Mouse (Mus musculus) neural tube, embryonic 14.5 days (tissue): ENCODE measurements around the gene Asb17. TPM values are rescaled to one million over a fixed set of nuclear protein-coding genes. Genes with fewer than 3 reads are reported as not detected.
A peak's percentile ranks its signal among the peaks of the same experiment; 100 is the strongest.

Source experiments
- ATAC-seq: fragments of 200-750 bp; cut with Nextera tagmentation; 2 replicates; pipeline ENCODE4 v1.8.0; 2017; ENCODE audit warnings: low read depth, mild to moderate bottlenecking, moderate TSS enrichment, moderate library complexity
- H3K27ac ChIP-seq: fragments of 300-500 bp; sonication (generic); 2 replicates; pipeline ENCODE4 v1.5.1; 2014; ENCODE audit warnings: low read depth, mild to moderate bottlenecking, control low read depth, low read length, moderate library complexity, mixed read lengths
- H3K27me3 ChIP-seq: fragments of 300-500 bp; sonication (generic); 2 replicates; pipeline ENCODE4 v1.6.1; 2014; ENCODE audit warnings: low read length; ENCODE audit not compliant: control insufficient read depth, insufficient read depth
- H3K36me3 ChIP-seq: fragments of 300-500 bp; sonication (generic); 2 replicates; pipeline ENCODE4 v1.6.1; 2014; ENCODE audit warnings: low read length, mixed read lengths; ENCODE audit not compliant: control insufficient read depth, insufficient read depth
- H3K4me1 ChIP-seq: fragments of 300-500 bp; sonication (generic); 2 replicates; pipeline ENCODE4 v1.6.1; 2014; ENCODE audit warnings: low read length; ENCODE audit not compliant: control insufficient read depth, insufficient read depth
- H3K4me2 ChIP-seq: fragments of 300-500 bp; sonication (generic); 2 replicates; pipeline ENCODE4 v1.6.1; 2014; ENCODE audit warnings: mild to moderate bottlenecking, low read depth, low read length, control low read depth
- H3K4me3 ChIP-seq: fragments of 300-500 bp; sonication (generic); 2 replicates; pipeline ENCODE4 v1.5.1; 2014; ENCODE audit warnings: low read depth, low read length, control low read depth, mixed read lengths
- H3K9ac ChIP-seq: fragments of 300-500 bp; sonication (generic); replicated peaks from 2 replicates; pipeline ENCODE4 v1.6.1; 2014; ENCODE audit warnings: low read depth, mild to moderate bottlenecking, control low read depth, low read length, mixed read lengths
- H3K9me3 ChIP-seq: fragments of 300-500 bp; sonication (generic); 2 replicates; pipeline ENCODE4 v1.6.1; 2016; ENCODE audit warnings: low read length; ENCODE audit not compliant: control insufficient read depth
- WGBS: fragments of 180-500 bp; shearing (Covaris S2); extraction: QIAGEN DNeasy Blood & Tissue Kit; methylation state at CpG from one replicate; pipeline ENCODE4 v1.1.7; 2014; 5-methylcytosine and 5-hydroxymethylcytosine counted together
- polyA plus RNA-seq: library from polyadenylated mRNA; unstranded; fragments of >200 nt; fragmentation: Nextera tagmentation; extraction: Ambion mirVana; gene quantifications from 2 replicates; pipeline ENCODE4 v1.2.1, GENCODE M21; 2014

Asb17 gene
- polyA plus RNA-seq, 1 experiment from 2014 or later: 0.33 TPM

DNA sequence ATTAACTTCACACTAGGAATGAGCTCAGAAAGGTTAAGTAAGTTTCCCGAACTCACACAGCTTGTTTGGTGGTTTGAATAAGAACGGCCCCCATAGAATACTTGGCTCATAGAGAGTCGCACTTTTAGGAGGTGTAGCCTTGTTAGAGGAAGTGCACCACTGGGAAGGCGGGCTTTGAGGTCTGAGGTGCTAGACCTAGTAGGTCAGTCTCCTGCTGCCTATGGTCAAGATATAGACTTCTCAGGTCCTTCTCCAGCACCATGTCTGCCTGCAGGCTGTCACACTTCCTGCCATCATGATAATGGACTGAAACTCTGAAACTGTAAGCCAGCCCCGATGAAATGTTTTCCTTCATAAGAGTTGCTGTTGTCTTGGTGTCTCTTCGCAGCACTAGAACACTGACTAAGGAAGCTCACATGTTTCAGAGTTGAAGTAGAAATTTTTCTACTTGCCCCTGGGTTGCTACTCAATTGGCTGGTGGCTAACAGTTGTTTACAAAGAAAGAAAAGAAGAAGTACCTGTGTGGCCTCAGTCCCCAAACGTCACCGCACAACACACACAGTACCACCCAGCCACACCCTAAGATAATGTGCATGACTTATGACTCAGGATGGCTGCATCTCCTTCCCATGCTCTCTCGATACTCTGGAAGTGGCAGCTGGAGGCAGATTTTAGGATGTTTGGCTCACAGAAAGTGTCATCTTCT, 36.4 kb upstream of the Asb17 start:
- H3K9me3 ChIP-seq: no peaks in the 10 kb centered on the region
- no peaks in the 10 kb centered on the region; the same call in 1 of the 2 replicates for H3K4me1 ChIP-seq
- 92% methylated on average over 9 of the region's 9 CpGs for WGBS
- H3K9ac ChIP-seq: no peak overlapping the region
- no peak overlapping the region for H3K4me2 ChIP-seq
- no peaks in the 10 kb centered on the region for H3K36me3 ChIP-seq
- H3K27ac ChIP-seq: no peak overlapping the region
- H3K27me3 ChIP-seq: no peaks in the 10 kb centered on the region
- no peak for ATAC-seq
- H3K4me3 ChIP-seq: no peak overlapping the region

DNA sequence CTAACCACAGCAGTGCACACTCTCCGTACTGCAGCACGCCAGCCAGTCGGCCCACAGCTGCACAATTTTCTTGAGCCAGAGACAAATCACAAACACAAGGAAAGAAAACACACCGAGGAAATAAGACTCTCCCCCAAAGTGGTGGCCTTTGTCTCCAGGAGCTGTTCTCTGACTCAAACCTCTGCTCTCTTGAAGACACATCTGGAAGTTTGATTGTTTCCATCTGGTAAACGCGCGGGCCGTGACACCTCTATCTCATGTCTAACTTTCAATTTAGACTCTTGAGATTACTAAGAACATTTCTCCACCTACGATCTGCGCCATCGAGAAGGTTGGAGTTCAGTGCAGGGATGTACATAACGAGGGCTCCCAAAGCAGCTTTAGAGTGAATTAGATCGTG, 35.6 kb upstream of the Asb17 start:
- 89% methylated on average over 13 of the region's 13 CpGs for WGBS

DNA sequence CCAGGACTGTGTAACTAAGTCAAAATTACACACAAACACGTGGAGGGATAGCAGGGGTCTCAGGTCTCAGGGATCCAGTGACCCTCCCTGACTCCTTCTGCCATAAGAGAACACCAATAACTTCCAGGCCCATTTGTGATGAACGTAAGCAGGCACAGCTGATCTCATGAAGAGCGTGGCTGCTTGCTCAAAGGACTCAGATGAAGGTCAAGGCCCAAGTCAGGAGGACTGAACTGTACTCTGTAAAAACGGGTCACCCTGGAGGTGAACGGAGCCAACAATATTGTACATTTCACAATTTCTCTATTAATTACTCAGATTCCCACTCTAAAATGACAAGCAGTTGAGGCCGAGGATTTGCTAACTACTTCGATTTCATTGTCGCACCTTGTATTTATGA, 30.0 kb upstream of the Asb17 start:
- ATAC-seq: no peak

More for the DNA sequence above, 35.6 kb upstream of the Asb17 start:
- H3K27ac ChIP-seq: no peak overlapping the region
- no peak for ATAC-seq
- no peak overlapping the region for H3K4me3 ChIP-seq
- H3K9ac ChIP-seq: no peak overlapping the region
- H3K9me3 ChIP-seq: no peaks in the 10 kb centered on the region
- no peaks in the 10 kb centered on the region for H3K36me3 ChIP-seq
- no peaks in the 10 kb centered on the region for H3K27me3 ChIP-seq
- no peak overlapping the region for H3K4me2 ChIP-seq
- H3K4me1 ChIP-seq: no peaks in the 10 kb centered on the region; the same call in 1 of the 2 replicates

DNA sequence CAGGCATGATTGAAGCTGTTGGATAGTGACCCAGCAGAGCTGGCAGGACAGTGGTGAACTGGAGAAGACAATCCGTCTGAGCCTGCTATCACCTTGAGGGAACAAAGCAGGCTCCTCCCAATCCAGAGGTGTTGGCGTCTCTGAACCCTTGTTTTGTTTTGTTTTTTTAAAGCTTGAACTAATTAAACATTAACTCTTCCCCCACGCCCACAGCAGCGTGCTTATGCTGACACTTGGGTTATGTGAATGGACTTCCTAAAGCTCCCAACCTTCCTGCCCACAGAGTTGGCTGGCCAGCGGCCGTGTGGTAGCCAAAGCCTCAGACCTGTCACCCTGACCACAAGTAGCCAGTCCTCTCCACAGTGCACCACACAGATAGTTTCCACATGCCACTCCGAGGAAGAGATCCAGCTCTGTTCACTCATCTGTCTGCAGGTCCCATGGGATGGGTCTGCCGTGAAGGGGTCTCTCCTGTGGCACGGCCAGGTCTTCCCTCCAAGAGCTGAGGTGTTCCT, 26.6 kb upstream of the Asb17 start:
- 85% methylated on average over 9 of the region's 9 CpGs for WGBS
- H3K9me3 ChIP-seq: no peaks in the 10 kb centered on the region
- ATAC-seq: no peak

More for the DNA sequence above, 30.0 kb upstream of the Asb17 start:
- no peak overlapping the region for H3K9ac ChIP-seq
- no peaks in the 10 kb centered on the region for H3K9me3 ChIP-seq
- no peak overlapping the region for H3K27ac ChIP-seq
- H3K36me3 ChIP-seq: no peaks in the 10 kb centered on the region
- no peak overlapping the region for H3K4me2 ChIP-seq
- H3K27me3 ChIP-seq: no peaks in the 10 kb centered on the region
- no peaks in the 10 kb centered on the region for H3K4me1 ChIP-seq
- no peak overlapping the region for H3K4me3 ChIP-seq
- 91% methylated on average over 8 of the region's 8 CpGs for WGBS

DNA sequence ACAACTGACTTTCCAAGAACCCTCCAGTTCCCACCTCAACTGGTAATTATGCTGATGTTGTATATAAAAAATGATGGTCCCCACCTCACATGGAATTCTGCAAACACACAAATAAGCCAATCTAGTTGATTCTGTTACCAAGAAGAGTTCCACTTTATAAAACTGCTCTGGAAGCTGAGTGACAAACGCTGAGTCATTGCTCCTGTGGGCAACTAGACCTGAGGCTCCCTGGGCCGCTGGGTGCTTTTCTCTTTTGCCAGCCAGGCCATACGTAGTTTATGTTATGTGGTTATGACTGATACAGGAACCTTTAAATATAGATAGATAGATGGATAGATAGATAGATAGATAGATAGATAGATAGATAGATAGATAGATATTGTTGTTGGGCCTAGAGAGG, 25.3 kb upstream of the Asb17 start:
- no peak overlapping the region for H3K4me3 ChIP-seq
- H3K27me3 ChIP-seq: no peaks in the 10 kb centered on the region
- ATAC-seq: no peak
- H3K4me2 ChIP-seq: no peak overlapping the region
- no peaks in the 10 kb centered on the region for H3K4me1 ChIP-seq
- no peak overlapping the region for H3K9ac ChIP-seq
- H3K9me3 ChIP-seq: no peaks in the 10 kb centered on the region
- 96% methylated on average over 3 of the region's 3 CpGs for WGBS
- H3K27ac ChIP-seq: no peak overlapping the region
- no peaks in the 10 kb centered on the region for H3K36me3 ChIP-seq

More for the DNA sequence above, 26.6 kb upstream of the Asb17 start:
- no peaks in the 10 kb centered on the region for H3K4me1 ChIP-seq
- no peak overlapping the region for H3K9ac ChIP-seq
- H3K27ac ChIP-seq: no peak overlapping the region
- no peaks in the 10 kb centered on the region for H3K27me3 ChIP-seq
- no peak overlapping the region for H3K4me2 ChIP-seq
- no peak overlapping the region for H3K4me3 ChIP-seq
- H3K36me3 ChIP-seq: no peaks in the 10 kb centered on the region

DNA sequence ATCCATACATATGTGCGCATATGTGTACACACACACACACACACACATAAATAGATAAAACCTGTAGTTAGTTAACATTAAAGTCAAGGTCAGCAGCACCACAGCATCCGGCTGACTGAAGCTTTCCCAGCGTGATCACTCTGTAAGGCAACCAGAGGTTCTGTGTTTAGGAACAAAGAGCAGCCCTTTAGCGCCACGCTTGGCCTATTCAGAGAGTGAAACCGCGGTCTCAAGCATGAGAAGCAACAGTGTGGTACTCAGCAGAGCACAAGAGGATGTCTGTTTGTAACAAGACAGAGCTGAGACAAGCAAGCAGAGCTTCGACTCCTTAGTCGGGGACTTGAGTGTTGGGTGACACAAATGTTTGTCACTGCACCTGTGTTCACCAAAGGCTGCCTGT, 24.6 kb upstream of the Asb17 start:
- H3K27ac ChIP-seq: no peak overlapping the region
- no peaks in the 10 kb centered on the region for H3K27me3 ChIP-seq
- no peak overlapping the region for H3K4me2 ChIP-seq
- H3K9ac ChIP-seq: no peak overlapping the region
- H3K36me3 ChIP-seq: no peaks in the 10 kb centered on the region
- no peak overlapping the region for H3K4me3 ChIP-seq
- H3K9me3 ChIP-seq: no peaks in the 10 kb centered on the region
- WGBS: 67% methylated on average over 9 of the region's 9 CpGs
- no peaks in the 10 kb centered on the region for H3K4me1 ChIP-seq
- no peak for ATAC-seq

DNA sequence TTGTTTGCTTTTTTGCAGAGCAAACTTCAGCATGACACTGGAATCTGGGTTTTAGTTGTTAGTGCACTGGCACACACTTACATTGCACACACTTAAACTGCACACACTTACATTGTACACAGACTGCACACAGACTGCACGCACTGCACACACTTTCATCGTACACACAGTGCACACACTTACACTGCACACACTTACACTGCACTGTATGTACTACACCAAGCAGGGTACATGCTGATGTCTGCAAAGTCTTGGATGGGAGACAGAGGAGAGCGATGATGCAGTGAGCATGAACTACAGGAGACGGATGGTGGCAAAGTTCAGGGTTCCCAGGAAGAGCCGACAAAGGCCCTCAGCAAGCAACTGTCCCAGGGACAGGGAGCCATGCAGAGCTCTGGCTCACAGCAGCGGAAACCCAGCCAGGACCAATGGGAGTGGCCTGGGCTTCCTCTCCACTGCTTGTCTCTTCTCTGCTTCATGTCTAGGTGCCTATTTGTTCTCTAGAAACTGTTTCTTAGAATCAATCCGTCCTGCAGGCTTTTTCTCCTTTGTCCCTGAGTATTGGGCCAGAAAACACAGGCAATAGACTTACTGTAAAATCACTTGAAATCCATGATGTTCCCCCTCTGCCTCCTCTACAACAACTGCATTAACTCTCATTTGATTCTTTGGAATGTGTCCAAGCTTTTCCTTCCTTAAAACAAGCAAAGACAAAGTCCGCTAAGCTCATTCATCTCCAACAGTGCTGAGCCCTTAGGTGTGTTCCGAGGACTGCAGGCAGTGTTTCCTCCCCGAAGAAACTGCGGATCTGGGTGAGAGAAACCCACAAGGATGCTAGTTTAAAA, 20.1 kb upstream of the Asb17 start:
- no peak overlapping the region for H3K9ac ChIP-seq
- WGBS: 61% methylated on average over 11 of the region's 11 CpGs
- ATAC-seq: peak; percentile 56; the same call in 1 of the 2 replicates

DNA sequence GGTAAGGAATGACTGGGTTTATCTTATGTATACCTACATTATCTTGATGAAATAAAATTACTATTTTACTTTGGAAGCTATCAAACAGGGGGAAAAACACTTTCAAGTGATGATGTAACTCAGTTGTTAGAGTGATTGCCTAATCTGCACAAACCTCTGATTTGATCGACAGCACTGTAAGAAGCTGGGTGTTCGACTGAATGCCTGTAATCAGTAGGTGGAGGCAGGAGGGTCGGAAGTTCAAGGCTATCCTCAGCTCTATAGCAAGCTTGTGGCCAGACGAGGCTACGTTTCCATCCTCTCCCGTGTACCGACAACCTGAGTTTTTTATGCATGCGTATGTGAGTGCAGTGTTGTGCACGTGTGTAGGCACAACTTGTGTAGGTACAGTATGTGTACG, 18.8 kb upstream of the Asb17 start:
- no peak for ATAC-seq
- H3K9ac ChIP-seq: no peak overlapping the region
- no peaks in the 10 kb centered on the region for H3K4me1 ChIP-seq
- H3K36me3 ChIP-seq: no peaks in the 10 kb centered on the region
- H3K9me3 ChIP-seq: no peaks in the 10 kb centered on the region
- WGBS: 95% methylated on average over 10 of the region's 10 CpGs
- no peak overlapping the region for H3K27ac ChIP-seq
- no peak overlapping the region for H3K4me3 ChIP-seq
- H3K4me2 ChIP-seq: no peak overlapping the region
- H3K27me3 ChIP-seq: no peaks in the 10 kb centered on the region

More for the DNA sequence above, 20.1 kb upstream of the Asb17 start:
- no peaks in the 10 kb centered on the region for H3K27me3 ChIP-seq
- no peaks in the 10 kb centered on the region for H3K36me3 ChIP-seq
- H3K27ac ChIP-seq: no peak overlapping the region
- no peak overlapping the region for H3K4me3 ChIP-seq
- no peaks in the 10 kb centered on the region for H3K4me1 ChIP-seq
- H3K4me2 ChIP-seq: no peak overlapping the region
- no peaks in the 10 kb centered on the region for H3K9me3 ChIP-seq

DNA sequence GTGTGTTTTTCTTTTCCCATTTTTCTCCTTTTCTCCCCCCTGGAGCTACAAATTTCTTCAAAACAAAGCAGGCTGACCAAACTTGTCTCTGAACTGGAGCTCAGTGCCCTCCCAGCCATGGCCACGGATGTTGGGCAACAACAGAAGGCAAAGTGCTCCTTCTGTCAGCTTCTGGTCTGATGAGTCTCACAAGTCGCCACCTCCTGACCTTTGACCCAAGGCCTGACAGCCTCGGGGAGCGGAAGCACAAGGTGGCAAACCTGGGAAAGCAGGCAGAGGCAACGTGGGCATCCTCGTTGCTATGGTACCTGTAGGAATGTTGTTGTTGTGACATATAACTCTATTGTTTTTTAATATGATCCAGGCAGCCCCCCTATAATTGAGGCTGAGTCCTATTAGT, 17.4 kb upstream of the Asb17 start:
- Histone ChIP-seq H3K27me3 (no peaks in the 10 kb centered on the region), H3K36me3 (no peaks in the 10 kb centered on the region), H3K4me2 (no peak overlapping the region), H3K4me1 (no peaks in the 10 kb centered on the region), H3K4me3 (no peak overlapping the region), H3K27ac (no peak overlapping the region), H3K9ac (no peak overlapping the region), H3K9me3 (no peaks in the 10 kb centered on the region)
- ATAC-seq: no peak
- 56% methylated on average over 6 of the region's 6 CpGs for WGBS
